Mouse (Mus musculus) T-helper 17 cell (primary cell): Measurements from ENCODE around the gene Krtap8-1.

Source experiments
- in situ Hi-C, 2 experiments: fragments of 300-600 bp; cut with MboI, MseI; formaldehyde crosslinking; loops; 1 replicate in 1 of 2; 2 replicates in 1 of 2; pipeline ENCODE4 v1.15.1; 2025; ENCODE audit warnings: high pct_unique_total_duplicates in 2 of 2

Gene Krtap8-1

DNA sequence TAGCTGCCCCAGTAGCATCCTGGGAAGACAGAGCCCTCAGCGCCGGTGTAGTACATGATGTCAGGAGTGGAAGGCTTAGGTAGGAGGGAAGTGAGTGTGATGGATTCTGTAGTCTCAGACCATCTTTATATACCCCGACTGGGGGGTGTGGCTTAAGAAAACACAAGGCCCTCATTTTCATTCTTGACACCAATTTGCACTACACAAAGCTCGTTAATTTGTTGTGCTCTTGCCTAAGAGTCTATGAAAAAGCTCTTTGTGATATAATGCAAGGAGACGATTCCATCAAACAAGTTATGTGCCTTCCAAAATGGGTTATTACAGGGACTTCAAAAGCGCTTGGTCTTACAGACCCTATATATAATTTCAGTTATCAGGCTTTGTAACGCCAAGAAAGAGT is at the start of gene Krtap8-1:
Gene Krtap8-1, minus strand, starts transcription at position 101 of the 400 bp plus-strand sequence.
- in situ Hi-C loops, result no loop called here

DNA sequence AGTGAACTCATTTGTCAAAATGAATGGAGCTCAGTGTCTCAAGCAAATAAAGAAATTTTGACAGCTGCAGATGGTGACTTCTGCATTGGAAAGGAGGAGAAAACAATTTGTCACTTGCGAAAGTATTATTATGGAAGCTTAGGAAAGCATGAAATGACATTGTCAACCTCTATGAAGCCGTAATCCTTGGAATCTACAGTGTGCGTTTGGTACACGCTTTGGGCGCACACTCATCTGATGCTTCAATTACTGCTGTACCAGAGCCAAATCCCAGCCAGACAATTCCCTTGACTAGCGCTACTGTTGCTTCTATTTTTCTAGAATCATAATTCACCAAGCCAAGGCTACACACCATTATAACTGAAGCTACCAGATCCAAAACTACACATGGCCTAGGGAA is 49.6 kb upstream of the Krtap8-1 start:
- in situ Hi-C loops, result no loop called here

DNA sequence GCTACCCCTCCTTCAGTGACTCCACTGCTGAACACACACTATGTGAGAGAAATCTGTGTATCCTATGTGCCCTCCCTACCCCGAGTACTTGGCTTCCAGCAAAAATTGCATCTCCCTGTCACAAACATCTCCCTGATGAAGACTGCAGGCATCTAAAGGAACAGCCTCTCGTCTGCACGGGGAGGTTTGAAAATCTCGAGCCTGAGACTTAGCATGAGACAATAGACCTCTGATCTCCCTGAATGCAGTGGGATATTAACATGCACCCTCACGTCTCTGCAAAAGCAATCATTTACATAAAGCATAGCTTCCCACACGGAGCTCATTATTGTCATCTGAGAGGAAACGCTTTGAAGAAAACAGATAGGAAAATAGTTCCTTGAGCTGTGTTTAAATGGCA is 42.8 kb upstream of the Krtap8-1 start:
- in situ Hi-C loops, result no loop called here

DNA sequence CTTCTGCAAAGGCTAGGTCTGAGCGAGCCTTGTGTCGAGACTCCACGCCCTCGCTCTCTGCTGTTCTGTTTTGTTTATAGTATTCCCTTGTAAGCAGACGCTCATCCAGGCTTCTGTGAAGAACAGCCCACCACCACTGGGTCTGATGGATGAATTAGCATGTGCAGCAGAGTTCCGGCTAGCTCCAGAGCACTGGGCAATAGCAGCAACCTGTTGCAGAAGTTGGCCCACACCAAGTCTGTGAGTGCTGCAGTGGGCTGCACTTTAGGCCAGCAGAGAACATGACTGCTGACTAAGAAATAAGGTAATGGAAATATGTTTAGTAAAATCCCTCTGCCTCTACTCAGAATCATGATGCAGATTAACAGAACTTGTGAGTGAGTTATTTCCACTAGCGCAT is 42.1 kb upstream of the Krtap8-1 start:
- in situ Hi-C loops, result no loop called here

DNA sequence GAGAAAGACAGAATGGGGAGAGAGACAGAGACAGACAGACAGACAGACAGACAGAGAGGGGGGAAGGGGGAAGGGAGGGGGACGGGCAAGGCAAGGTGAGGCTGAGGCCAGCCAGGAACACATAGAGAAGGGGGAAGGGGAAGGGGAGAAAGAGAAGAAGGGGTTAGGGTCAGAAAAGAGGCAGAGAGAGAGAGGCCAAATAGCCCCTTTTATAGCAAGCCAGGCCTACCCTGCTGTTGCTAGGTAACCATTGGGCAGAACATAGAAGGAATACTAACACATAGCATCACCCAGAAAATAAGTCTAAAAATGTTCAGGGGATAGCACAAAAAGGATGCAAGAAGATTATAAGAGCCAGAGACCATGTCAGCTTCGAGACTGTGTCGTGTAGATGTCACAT is 40.6 kb upstream of the Krtap8-1 start:
- in situ Hi-C loops, result no loop called here

DNA sequence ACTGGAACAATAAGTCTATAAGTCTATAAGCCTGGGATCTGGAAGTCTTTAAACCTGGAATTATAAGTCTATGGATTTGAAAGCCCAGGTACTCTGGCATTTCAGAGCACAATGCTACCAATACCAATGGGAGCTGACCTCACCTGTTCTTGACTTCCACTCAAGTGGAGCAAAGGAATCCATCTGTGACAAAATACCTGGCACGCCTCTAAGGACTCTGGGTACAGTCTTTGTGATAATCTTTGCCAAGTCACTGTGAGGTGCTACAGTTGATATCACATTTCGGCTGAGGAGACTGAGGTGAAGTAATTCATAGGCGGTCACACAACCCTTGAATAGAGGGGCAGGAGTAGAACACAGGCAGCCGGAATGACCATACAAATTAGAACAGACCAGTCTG is 33.2 kb upstream of the Krtap8-1 start:
- in situ Hi-C loops, result no loop called here

DNA sequence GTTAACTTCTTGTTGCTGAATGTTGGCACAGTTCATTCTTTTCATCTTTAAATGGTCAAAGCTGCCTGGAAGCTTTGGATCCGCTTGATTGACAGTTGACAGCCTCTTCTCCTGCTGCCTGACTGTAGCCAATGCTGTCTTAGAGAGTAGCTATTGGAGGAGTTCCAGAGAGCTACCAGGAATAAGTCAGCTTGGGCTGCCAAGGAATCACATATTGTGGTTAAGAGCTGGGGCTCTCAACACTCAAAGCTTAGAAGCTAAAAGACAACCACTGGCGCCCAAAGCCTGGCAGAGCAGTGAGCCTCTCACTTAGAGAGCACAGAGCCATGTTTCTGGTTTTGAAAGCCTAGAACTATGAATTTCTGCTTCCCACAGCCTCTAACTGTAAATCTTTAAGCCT is 32.8 kb upstream of the Krtap8-1 start:
- in situ Hi-C loops, result no loop called here

DNA sequence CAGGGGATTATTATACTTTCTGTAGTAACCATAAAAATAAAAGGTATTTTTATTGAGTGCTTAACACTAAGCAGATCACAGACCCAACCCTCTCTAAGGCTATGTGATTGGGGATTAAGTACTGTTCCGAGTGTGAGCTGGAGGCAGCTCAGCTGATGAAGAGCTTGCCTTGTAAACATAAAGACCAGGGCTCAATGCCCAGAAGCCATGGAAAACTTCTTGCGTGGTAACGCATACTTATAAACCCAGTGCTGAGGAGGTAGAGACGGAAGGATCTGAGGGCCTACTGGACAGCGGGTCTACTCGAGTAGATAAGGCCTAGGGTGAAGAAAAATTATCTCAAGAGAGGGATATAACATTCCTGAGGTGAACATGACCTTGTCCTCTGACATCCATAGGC is 32.3 kb upstream of the Krtap8-1 start:
- in situ Hi-C loops, result no loop called here

DNA sequence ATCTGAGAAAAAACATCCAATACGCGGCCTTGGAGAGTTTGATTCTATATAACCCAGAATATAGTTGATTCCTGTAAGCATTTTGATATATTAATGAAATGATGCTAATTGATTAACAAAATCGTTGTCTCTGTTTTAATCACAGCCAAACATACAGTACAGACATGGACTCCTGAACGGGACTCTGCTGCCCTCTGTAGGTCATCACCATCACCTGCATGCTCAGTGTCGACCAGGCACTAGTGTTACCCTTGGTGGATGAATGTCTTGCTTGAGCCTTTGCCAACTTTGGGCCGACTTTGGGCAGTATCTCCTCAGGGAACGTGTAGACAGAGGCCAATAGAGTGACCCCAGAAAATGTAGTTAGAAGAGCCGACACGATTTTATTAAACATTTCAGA is 29.9 kb upstream of the Krtap8-1 start:
- in situ Hi-C loops, result no loop called here

DNA sequence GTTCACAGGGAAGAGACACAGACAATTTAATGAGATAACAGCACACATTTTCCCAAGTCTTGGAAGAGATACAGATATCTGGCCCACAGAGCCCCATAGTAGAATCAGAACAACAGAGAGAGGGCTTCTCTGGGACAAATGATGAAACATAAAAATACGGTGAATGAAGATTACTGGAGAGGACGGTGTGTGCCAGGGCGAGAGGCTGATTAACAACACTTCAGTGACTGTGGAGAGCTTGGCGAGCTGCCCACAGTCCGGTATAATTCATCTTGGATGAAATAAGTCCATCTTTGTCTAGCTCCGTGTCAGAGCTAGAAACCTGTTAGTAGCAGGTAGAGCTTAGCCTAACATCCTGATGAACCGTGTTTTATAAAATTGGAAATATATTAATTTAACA is 25.7 kb upstream of the Krtap8-1 start:
- in situ Hi-C loops, result no loop called here

DNA sequence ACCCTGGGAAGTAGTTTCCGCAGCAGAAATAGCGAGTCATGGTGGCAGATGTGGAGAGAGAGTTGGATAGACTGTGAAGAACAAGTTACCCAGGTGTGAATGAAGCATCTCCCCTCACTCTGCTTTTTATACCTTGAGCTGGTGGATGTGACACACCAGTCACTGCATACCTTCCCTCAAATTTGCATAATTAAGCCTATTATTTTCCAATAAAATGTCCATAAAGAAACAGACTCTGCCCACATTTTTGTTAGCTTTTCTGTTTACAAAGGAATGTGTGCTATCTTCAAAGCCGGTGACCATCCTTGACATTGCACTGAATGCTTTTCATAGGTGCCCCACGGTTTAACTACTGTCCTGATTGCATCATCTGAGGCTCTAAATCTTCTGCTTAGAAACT is 20.5 kb upstream of the Krtap8-1 start, which contains the start of gene Krtap7-1:
Gene Krtap7-1, minus strand, starts transcription at position 101 of the 400 bp plus-strand sequence.
- in situ Hi-C loops, result no loop called here

DNA sequence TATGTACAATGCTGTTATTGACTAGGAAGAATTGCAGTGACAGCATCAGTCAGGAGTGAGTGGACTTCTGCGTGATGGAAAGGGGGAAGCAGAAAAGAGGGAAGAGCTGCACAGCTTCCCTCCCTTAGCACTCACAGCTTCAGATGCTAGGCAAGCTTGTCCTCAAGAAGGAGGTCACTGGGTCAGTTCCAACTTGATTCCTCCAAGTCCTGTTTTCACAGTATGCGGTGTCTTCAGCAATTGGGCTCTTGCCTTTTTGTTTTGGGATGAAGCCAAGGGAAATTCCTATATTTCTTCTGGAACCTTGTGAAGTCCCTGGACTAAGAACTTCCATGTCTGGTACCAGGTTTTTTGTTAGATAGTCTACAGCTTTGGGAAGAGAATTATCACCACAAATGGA is 15.8 kb upstream of the Krtap8-1 start:
- in situ Hi-C loops, result no loop called here

DNA sequence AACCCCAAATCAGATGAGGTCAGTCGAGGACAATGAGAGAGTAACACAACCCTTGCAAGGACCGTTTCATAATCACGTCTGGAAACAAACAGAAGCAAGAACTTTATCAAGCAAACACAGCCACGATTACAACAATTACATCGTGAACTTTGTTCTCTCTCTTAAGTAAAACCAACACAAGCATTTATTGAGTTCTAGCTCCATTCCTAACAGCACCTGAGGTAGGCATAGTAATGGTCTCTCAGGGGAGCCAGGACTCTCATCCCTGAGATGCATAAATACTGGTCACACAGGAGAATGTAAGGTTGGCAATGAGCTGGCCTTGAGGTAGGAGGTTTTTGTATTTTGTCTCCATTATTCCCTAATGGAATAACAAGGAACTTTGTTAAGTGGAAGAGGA is 14.1 kb upstream of the Krtap8-1 start:
- in situ Hi-C loops, result no loop called here

DNA sequence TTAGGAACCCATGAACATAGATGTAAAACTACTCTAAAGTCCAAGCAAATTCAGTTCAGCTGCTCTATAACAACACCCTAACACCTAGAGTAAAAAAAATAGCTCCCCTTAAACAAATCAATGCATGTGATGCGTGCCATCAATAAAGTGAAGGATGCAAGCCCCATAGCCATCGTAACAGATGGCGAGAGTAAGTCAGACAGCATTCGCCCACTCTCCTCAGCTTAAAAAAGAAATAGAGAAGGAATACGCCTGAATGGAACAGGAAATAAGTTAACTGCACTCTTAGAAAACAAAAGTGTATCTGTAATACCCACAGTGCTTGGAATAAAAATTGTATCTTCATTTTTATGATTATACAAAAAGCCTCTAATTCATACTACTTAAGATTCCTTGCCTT is 9.2 kb upstream of the Krtap8-1 start:
- in situ Hi-C loops, result no loop called here

DNA sequence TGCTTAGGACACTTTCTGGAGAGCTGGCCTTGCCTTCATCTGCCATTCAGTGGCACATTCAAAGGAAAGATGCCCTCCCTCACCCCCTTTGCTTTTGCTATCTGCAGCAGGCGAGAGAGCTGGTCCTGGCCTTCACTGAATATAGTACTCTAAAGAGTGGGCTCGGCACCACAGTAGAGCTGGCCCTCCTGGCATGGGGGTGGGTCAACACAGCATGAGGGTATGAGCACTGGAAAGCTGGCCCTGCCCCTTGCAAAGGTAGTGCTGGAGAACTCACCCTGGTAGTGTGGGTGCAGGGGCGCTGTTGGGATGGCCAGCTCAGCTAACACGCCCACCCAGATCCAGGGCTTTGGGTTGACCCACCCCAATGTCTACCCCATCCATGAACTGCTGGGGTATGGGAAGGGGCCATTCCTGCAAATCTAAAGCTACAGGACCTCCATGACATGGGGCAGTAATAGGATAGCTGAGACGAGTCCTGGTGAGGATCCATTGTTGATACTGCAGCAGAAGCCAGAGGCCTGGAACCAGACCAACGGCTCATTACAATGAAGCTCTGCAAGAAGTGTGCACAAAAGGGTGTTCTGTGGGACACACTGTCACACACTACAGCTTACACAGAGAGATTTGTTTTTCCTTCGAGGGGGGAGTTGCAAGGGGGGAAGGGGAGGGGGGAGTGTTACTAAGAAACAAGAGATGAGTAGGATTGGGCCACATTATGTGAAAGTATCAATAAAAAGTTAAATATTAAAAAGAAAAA is 7.8 kb upstream of the Krtap8-1 start:
- in situ Hi-C loops, result no loop called here

DNA sequence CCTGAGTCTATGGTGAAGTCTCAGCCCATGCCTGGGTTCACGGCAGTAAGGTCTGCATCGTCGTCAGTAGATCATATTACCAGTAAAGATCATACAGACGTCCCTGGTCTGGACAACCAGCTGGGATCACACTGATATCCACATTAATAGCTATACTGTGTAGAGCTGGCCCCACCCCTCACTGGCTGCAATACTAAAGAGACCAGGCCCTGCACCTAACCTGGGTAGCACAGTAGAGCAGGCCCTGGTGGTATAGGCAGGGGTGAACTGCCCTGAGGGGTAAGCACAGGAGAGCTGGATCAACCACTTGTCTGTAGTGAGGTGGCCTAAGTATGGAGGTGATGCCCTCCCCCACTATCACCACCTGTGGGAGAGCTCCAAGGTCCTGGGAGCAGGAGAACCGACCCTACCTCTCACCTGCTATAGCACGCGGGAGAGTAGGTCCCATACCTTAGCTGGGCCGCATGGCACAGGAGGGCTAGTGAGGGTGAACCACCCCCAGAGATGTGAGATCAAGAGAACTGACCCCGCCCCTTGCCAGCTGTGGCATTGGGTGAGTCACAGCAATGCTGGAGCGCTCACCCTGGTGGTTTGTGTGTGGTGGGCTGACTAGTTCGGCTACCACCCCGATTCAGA is 10.0 kb downstream of the Krtap8-1 start:
- in situ Hi-C loops, result loop anchor here in 1 of 2 experiments (5.0 kb wide), 1 partner anchor 1105 kb away; no protein-coding TSS in a partner anchor

DNA sequence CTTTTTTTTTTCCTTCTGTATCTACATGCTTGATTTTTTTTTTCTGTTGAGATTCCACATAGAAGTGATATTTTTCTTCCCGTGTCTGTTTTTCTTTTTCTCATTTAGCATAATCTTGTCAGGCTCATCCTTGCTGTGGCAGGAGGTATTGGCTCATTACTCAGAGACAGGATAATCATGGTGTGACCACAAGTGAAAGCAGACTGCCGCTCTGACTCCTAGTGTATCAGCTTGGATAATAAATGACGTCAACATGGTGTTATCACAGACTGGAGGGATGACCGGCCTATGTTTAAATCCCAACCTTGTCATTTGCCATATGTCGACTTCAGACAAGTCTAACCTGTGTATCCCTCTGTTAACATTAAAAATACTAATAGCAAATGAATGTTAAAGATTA is 26.6 kb downstream of the Krtap8-1 start:
- in situ Hi-C loops, result loop anchor here in 1 of 2 experiments (5.0 kb wide), 1 partner anchor 264 kb away; no protein-coding TSS in a partner anchor
